Mouse (Mus musculus): ENCODE results near the gene 5330417C22Rik.
"Not testable (repeated sequence)": the region's sequence is repeated elsewhere in the genome, so short reads cannot be mapped to it uniquely, and the experiment has no call there.

The 5330417C22Rik gene

DNA sequence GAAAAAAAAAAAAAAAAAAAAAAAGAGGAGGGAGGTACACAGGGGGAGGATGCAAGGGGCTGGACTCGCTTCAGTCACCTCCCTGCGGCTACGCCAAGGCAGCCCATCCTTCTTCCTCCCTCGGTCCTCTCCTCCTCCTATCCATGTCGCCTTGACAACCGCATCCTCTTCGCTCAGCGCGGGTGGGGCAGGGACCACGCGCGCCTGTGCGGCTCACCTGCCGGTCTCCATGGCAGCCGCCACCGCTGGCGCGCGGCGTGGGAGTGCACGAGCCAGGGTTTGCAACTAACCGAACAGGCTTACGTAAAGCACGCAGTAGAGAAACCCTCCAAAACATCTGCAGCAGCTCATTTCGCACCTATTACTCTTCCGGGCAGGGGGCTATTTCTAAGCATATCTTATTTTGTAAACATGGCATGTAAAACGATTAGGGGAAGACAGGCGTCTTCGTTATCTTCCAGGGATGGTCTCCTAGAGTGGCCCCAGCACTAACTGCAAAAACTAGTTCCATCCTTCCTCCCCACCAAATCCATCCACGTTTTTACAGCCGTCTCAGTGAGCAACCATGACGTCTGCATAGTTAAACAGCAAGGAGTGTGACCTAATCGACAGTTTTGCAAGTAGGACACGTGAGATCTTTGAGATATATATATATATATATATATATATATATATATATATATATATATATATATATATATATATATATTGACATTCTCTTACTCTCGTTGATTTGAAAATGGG is at the start of gene 5330417C22Rik:
Gene 5330417C22Rik (minus strand): TSS at position 20 of the 744 bp plus-strand sequence.
- peak; percentile 26 for DNase-seq (ENCODE audit: low spot score)

DNA sequence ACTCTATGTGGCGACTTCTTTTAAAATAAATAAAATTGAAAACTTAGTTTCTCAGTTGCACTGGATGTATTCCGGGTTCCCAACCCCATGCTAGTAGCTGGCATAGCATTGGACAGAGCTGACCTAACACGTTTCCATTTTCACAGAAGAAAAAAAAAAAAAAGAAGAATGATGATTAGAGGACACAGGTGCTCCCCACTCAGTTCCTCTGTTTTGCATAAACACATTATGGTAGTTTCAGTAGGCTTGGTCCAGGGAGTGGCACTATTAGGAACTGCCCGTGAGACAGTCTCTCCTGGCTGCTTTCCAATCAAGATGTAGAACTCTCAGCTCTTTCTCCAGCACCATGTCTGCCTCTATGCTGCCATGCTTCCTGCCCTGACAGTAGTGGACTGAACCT is 48.2 kb upstream of the 5330417C22Rik start:
- DNase-seq (ENCODE audit: low spot score), result no peak

DNA sequence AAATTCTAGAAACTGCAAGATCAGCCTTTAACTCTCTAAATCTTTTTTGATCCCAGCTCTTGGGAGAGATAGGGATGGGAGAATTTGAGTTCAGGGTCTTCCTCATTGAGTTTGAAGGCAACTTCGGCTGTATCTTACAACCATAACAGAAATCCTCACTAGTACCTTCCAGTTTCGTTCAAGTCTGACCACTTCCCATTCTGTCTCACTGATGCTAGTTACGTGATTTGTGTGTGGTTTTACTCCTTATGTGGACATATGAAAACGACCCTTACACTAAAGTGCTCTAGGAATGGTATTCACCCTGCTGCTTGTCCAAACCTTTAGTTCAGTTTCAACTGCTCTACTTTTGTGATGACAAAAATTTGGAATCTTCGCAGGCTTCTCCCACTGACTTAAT is 37.7 kb upstream of the 5330417C22Rik start:
- DNase-seq (ENCODE audit: low spot score), result no peak

DNA sequence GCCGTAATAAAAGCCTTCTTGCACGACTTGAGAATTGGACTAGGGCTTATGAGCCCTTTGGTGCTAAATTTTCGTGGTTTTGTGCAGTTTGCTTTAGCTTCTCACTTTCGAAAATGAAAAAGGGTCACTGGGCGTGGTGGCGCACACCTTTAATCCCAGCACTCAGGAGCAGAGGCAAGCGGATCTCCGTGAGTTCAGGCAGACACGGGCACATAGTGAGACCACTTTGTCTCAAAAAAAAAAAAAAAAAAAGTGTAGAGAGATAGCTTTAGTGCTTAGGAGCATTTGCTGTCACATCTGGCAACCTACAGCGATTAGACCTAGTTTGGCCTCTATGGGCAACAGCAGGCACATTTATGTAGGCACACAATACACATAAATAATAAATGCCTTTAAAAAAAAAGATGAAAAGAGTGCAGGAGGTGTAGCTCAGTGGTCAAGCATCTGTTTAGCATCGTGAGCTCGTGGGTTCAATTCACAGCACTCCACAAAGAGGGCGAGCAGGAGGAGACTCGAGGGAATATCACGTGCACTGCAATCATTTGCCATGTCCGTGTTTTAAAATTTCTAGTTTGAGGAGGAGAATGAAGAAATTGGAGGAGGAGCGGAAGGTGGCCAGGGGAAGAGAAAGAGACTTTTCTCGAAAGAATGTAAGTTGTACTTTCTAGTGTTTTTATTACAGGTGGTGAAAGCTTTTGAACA is 36.1 kb upstream of the 5330417C22Rik start:
- DNase-seq (ENCODE audit: low spot score), result no peak

DNA sequence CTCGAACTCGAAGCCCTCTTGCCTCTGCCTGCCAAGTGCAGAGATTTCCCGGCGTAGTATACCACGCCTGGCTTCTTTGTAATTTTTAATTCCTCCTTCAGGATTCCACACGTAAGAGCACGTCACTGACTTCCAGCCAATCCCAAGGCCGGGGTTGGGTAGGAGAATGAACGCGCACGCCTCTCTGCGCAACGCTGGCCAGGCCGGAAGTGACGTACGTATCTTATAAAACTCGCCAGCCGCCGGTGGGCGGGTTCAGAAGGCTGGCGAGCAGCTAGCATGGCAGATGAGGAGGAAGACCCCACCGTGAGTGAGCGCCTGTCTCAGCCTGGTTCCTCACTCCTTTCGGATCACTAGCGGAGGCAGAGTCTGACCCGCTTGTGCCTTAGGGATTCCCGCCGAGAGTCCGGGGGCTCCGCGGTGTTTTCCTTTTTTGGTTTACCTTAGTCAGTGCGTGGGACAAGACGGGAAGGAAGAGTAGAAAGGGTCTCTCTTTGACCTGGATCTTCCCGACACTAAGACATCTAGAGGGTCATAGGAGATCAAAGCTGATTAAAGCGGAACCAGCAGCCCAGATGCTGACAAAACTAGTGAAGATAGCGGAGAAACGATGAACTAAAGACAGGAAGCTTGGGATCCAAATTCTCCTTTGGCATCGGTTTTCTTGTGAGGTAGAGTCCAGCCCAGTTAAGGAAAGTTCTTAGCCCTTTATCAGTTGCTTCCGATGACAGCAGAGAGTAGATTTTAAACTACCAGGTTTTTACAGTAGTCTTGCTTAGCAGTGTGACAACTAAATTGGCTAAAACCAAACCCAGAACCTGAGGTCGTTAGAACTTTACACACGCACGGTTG is 35.3 kb upstream of the 5330417C22Rik start, which contains the start of gene Taf13:
Gene Taf13 (plus strand): TSS at position 256 of the 852 bp plus-strand sequence.
- peak; percentile 93 for DNase-seq (ENCODE audit: low spot score)

DNA sequence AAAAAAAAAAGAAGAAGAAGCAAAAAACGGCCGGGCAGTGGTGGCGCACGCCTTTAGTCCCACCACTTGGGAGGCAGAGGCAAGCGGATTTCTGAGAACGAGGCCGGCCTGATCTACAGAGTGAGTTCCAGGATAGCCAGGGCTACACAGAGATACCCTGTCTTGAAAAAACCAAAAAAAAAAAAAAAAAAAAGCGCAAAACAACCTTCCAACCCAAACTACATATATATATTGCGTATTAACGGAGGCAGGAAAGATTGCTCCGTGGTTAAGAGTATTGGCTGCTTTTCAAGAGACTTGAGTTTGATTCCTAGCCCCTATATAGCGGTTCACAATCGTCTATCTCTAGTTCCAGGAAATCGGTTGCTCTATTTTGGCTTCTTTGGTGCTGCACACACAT is 34.5 kb upstream of the 5330417C22Rik start:
- DNase-seq (ENCODE audit: low spot score), result no peak

DNA sequence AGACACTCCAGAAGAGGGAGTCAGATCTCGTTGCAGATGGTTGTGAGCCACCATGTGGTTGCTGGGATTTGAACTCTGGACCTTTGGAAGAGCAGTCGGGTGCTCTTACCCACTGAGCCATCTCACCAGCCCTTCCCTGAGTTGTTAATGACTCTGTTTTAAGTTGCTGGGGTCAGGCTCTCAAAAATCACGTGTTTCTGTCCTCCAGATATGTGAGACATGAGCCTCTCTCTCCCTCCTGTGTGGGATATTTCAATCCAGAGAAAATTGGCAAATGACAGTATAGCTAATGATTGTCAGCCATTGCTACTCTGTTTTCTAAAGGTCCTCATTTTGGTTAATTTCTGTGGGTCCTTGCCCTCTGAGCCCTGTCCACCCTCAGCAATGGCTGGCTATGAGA is 33.3 kb upstream of the 5330417C22Rik start:
- not testable (repeated sequence) for DNase-seq (ENCODE audit: low spot score)

DNA sequence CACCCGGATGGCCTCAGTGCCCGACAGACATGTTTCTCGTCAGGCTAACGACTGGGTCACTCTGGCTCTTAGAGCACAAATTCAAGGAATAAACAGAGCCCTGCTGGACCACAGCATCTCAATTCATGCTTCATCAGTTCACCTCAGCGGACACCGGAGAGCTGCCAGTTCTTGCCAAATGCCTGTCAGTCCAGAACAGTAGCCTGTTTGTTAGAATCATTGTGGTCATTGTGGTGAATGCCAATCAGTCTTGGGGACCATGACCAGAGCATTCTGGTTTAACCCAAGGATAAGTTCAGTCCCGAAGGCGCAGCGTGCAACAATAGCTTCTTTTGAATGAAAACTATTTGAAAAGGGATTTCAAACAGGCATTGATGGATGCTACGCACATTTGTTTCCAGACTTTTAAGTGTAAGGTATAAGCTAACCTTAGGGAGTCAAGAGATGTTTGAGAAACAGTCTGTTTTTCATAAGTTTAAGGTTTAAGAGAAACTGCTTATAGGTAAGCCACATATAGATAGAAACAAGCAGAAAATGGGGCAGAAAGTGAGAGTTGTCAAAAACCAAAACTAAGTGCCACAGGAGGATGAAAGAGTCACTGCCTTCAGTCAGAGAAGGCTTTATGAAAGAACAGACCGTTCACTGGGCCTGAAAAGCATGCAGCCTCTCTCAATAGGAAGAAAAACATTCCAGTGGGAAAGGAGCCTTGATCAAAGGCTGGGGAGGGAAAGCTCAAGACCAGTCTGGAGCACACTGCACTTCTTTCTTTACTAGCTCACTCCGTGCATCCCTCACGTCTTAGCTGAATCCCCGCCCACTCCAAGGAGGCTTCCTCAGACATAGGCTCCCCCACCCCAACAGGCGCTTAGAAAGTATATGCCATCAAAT is 31.9 kb upstream of the 5330417C22Rik start:
- no peak for DNase-seq (ENCODE audit: low spot score)

DNA sequence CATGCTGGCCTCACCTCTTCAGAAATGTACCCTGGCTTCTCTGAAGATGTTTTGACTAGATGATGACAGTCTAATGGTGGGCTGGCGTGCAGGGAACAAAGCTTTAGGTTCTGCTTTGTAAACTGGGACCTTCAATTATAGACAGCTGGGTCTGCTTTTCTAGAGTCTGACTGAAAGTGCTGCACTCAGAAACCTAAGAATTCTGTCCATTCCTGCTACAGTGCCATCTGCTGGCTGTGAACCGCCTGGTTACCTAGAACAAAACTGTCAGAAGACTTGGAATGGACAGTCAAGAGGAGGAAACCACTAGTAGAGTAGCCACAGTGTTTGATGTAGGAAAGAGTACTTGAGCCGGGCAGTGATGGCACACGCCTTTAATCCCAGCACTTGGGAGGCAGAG is 27.0 kb upstream of the 5330417C22Rik start:
- peak; percentile 41 for DNase-seq (ENCODE audit: low spot score)

DNA sequence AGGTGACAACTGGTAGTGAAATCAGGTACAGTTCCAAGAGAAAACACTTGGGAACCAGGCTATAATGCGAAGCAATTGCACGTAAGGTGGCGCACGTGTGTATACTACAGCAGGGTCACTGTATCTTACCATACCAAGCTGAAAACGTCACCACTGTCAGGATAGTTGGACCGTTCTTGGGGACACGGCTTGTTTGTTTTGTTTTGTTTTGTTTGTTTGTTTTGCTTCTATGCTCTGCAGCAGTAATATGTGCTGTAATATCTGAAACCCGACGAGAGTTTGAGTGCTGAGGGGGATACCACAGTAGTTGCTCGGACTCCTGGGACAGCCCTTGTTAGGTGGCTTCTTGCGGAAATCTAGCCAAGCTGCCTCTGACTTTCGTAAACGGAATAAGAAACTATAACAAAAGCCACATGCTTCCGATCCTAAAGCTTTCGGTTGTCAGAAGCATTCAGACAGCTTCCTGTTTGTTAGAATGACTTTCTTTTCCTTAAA is 26.5 kb upstream of the 5330417C22Rik start:
- DNase-seq (ENCODE audit: low spot score), result no peak

DNA sequence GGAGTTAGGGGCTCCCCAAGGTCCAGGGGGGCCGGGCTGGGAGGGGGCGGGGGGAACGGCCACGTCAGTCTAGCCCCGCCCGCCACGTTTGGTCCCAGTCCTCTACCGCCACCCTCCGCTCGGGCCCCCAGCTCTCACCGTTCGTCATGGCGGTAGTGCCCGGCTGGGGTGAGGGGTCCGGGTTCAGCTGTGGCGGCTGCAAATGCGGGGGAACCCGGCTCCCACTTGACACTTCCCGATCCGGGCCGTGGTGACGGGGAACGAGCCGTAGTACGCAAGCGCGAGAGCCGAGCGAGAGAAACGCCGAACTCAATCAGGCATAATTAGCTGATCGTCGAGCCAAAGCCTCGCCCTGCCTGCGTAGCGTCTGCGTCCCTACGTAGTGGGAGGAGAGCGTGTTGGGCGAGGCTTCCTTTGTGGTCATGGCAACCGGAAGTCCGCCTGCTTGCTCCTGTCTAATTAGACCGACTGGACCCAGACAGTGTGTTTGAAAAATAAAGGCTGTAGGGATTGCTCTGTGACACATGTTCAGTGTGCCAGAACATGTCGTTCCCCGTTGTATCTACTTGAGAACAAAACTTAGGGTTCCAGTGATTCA is 25.9 kb upstream of the 5330417C22Rik start, which contains the start of gene Tmem167b:
Gene Tmem167b (minus strand): TSS at position 334 of the 598 bp plus-strand sequence.
- peak; percentile 95 for DNase-seq (ENCODE audit: low spot score)

DNA sequence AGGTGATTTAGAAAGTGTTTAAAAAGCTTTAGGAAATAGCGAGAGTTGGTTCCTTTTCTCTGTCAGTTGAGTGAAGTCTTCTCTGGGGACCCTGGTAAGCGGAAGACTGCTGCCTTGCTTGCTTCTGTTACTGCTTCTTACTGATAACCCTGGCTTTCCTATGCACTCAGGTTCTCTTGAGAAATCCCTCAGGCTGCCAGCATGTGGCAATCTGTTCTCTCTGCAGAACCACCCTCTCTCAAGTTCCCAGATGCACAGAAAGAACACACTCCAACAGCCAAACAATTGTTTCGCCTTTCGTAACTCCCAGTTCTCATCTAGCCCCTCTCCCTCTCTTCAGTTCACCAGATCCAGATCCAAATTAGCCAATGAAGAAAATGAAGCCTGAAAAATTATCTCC is 21.6 kb upstream of the 5330417C22Rik start:
- DNase-seq (ENCODE audit: low spot score), result no peak

DNA sequence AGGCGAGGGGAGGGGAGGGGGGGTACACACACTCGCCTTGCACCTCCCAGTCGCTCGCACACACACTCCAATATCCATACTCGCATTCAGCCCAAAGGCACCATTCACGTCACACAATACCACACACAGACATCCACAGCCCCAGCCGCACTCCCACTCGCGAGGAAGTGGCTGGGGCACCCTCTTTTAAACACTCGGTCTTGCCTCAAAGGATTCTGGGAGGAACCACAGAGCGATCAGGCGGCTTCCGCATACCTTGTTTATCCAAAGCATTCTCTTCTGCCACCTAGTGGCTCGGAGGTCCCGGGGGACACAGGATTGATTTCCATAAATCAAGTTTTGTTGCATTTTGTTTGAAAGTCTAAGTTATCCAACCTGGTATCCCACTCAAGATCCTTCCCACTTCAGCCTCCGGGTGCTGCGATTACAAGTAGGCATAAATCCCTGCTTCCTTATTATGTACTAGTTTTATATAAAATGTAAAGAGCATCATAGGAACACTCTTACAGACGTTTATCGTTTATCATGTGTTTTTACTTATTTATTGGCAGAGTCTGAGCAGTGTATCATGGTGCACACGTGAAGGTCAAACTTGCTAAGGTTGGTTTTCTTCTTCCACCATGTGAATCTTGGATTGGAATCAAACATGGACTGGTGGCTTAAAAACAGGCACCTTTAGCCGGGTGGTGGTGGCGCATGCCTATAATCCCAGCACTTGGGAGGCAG is 18.4 kb upstream of the 5330417C22Rik start:
- DNase-seq (ENCODE audit: low spot score), result peak; percentile 87

DNA sequence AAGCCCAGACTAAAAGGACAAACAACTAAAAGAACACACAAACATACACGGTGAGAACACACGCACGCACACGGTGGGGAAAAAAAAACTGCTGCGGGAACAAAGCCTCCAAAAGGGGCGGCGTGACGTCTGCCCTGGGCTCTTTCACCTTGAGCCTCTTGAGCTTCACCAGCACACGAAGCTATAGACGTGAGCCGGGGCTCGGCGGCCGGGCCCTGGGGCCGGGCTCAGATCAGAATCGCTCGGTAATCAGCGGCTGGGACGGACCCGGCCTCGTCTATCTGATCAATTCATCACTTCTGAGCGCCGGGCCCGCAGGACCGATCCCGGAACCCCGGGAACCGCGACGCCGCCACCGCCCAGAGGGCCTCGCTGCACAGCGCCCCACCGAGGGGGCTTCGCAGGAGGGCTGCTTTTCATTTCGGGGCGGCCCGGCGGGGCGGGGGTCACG is 17.8 kb upstream of the 5330417C22Rik start:
- no peak for DNase-seq (ENCODE audit: low spot score)

DNA sequence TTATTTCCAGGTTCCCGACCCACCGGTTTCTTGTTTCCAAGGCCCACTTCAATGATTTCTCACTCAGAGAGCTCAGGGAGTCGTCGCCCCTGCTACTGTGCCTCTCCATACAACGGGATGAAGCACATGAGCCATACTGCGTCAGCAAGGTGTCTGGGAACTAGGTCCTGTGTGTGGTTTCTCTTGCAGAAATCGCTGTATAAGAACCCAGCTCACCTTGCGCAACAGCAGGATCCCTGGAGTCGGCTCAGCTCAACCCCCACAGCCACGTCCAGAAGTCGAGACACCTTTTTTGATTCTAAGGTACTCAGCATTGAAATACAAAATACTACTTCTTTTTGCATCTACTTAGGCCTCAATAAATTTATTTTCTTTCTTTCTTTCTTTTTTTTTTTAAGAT is 6.0 kb upstream of the 5330417C22Rik start:
- no peak for DNase-seq (ENCODE audit: low spot score)

DNA sequence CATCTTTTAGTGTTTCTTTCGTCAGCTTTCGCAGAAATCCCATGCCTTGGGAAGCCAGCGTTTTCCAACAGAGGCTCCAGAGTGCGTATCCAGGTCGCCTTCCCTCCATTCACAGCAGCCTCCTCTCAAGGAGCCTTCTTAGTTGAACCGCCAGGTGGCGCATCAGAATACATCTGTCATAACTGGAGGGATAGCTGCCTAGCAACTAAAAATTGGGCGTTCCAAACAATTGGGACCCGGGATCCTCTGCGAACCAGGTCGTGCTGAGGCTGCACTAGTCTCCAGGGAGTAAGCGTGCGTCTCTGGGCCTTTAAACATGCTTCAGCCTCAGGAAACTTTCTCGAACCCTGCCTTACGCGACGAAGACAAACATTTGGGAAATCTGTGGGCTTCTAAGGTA is 967 bp upstream of the 5330417C22Rik start:
- DNase-seq (ENCODE audit: low spot score), result peak; percentile 73

DNA sequence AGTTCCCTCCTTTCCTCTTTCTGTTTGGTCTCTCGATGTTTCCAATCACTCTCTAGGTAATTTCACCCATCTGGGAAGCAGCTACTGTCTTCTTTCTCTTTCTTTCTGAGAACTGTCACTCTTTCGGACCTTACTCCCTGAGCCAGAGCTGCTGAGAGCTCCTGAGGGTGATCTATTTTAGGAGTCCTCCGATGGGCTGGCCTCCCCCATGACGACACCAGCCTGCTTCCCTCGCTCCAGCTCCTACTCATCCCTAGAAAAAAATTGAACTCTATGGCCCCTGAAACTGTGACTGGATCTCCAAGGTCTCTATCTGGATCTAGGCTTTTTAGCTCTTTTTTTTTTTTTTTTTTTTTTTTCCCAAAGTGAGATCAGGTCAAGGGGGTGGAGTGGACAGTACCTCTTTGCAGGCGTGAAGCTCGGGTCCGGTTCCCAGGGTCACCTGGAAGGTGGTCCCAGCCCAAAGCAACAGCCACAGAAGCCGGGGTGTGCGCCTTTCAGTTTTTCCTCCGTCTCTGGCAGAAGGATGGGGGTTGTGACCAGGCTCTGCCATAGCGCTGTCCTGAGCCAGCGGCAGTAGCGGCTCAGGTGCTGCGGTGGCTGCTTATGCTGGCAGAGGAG is 330 bp downstream of the 5330417C22Rik start:
- no peak for DNase-seq (ENCODE audit: low spot score)

DNA sequence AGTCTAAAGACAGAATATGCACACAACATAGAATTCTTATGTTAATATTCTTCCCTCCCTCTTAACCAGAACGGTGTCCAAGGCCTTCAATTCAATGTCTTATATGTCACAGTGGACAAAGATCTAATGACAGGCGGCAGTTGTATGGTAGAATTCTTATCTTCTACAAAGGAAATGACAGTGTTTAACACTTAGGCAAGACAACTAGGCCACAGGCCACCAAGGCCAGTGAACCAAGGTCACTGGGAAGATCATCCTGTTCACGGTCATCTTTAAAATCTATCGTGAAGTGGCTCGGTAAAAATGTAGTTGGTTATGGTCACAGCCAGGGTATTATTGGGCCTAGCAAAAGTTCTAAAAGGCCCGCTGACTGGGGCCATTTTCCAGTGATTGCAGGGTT is 2.4 kb downstream of the 5330417C22Rik start, which contains the start of gene 1700013F07Rik:
Gene 1700013F07Rik (plus strand): TSS at position 200 of the 400 bp plus-strand sequence.
- no peak for DNase-seq (ENCODE audit: low spot score)

DNA sequence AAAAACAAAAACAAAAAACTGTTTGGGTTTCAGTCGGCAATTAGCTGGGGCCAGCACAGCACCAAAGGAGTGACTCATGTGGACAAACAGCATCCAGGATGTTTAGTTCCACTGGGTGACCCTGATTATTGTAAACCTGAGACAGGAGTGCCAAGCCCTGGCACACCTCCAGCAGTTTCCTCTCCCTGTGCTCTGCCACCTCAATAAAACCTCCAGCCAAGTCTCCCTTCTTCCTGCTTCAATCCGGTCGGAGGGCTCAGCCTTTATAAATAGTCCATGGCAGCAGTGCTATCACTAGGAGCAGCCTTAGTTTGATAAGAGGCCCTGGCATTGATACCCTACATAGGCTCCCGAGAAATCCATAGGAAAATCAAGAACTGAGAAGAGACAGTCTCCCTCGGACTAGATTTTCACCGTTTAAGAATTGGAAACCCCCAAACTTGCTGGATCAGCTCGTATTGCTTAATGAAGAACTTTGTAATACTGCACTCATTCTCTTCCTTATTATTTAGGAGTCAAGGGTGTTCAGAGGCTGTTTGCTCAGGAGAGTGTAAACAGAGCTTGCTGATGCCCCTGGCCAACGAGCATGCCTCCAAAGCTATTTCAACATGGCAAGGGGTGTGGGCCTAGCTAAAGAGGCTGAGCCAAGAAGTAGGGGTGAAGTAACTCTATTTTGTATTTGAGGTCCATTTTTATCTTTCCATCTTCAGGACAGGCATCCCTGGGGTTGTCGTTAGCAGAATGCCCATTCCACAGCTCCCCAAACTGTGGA is 3.0 kb downstream of the 5330417C22Rik start:
- DNase-seq (ENCODE audit: low spot score), result peak; percentile 40
